Mouse (Mus musculus) liver, adult 2 months (tissue): ENCODE results near the gene Cpsf2. TPM values are rescaled to one million over a fixed set of nuclear protein-coding genes. Genes with fewer than 3 reads are reported as not detected.
A peak's percentile ranks its signal among the peaks of the same experiment; 100 is the strongest.

Experiments used
- DNase-seq: peaks from one replicate; pipeline ENCODE4 v3.0.0-alpha.2; 2011; ENCODE audit warnings: low read depth, low spot score; ENCODE audit errors: extremely low read depth
- H3K27ac ChIP-seq: fragments of 200-500 bp; replicated peaks from 2 replicates; pipeline ENCODE4 v1.5.1; 2012; ENCODE audit warnings: low read depth, mild to moderate bottlenecking, control low read depth, inconsistent platforms, low read length; ENCODE audit not compliant: insufficient read depth
- H3K27me3 ChIP-seq: fragments of 200-500 bp; 2 replicates; pipeline ENCODE4 v1.6.1; 2012; ENCODE audit warnings: mild to moderate bottlenecking, moderate library complexity, low read length, inconsistent platforms; ENCODE audit not compliant: control insufficient read depth, insufficient read depth
- H3K36me3 ChIP-seq: fragments of 200-500 bp; 2 replicates; pipeline ENCODE4 v1.6.1; 2012; ENCODE audit warnings: low read length, inconsistent platforms; ENCODE audit not compliant: control insufficient read depth, insufficient read depth
- H3K4me1 ChIP-seq: fragments of 200-500 bp; 2 replicates; pipeline ENCODE4 v1.6.1; 2011; ENCODE audit warnings: low read length; ENCODE audit not compliant: control insufficient read depth, insufficient read depth
- H3K4me3 ChIP-seq: fragments of 200-500 bp; 2 replicates; pipeline ENCODE4 v1.5.1; 2011; ENCODE audit warnings: low read depth, mild to moderate bottlenecking, control low read depth, low read length, moderate library complexity; ENCODE audit not compliant: insufficient read depth
- H3K79me2 ChIP-seq: fragments of 200-500 bp; 2 replicates; pipeline ENCODE4 v1.6.1; 2012; ENCODE audit warnings: inconsistent platforms, mild to moderate bottlenecking, low read length, moderate library complexity; ENCODE audit not compliant: control insufficient read depth, insufficient read depth
- H3K9ac ChIP-seq: fragments of 200-500 bp; 2 replicates; pipeline ENCODE4 v1.6.1; 2012; ENCODE audit warnings: low read depth, mild to moderate bottlenecking, control low read depth, inconsistent platforms, low read length
- CTCF ChIP-seq: fragments of 200-500 bp; IDR thresholded peaks from 2 replicates; pipeline ENCODE4 v1.5.1; 2011; ENCODE audit warnings: low read depth, low read length, control low read depth
- POLR2A ChIP-seq: fragments of 200-500 bp; IDR thresholded peaks from 2 replicates; pipeline ENCODE4 v1.6.1; 2011; ENCODE audit warnings: low read length, control low read depth; ENCODE audit not compliant: insufficient read depth; ENCODE audit errors: extremely low read depth
- WGBS: fragments of 180-500 bp; shearing (Covaris S2); methylation state at CpG from one replicate; pipeline ENCODE4 v1.1.7; 2018; 5-methylcytosine and 5-hydroxymethylcytosine counted together
- polyA plus RNA-seq: library from polyadenylated mRNA; depleted of rRNA; stranded (reverse); fragments of >200 nt; gene quantifications from 2 replicates; pipeline ENCODE4 v1.2.3, GENCODE M21; 2012
- total RNA-seq: library from RNA; depleted of rRNA; stranded (reverse); fragments of >200 nt; gene quantifications from 2 replicates; pipeline ENCODE4 v1.2.3, GENCODE M21; 2014

The Cpsf2 gene
- total and polyA plus RNA-seq, 2 experiments, result 2.7 to 9.2 TPM

- H3K4me1 ChIP-seq, result no peaks in the 10 kb centered on the region; the same call in 1 of the 2 replicates
- H3K79me2 ChIP-seq, result no peaks in the 10 kb centered on the region; the same call in 1 of the 2 replicates
- peaks cover 58% of the 10 kb centered on the region for H3K36me3 ChIP-seq
- H3K27me3 ChIP-seq, result no peaks in the 10 kb centered on the region
- 79% methylated on average over 3 of the region's 3 CpGs for WGBS
- TF ChIP-seq POLR2A (no peak), CTCF (no peak)
- no peak overlapping the region for H3K4me3 ChIP-seq
- no peak for DNase-seq
- no peak overlapping the region for H3K9ac ChIP-seq
- no peak overlapping the region for H3K27ac ChIP-seq
Observed at GRCm38 (mm10) chr12:101985110-101985509, 9.3 kb downstream of the Cpsf2 start.

GRCm38 (mm10) chr12:101987659-101988058, 11.9 kb downstream of the Cpsf2 start:
- H3K4me1 ChIP-seq, result no peaks in the 10 kb centered on the region
- WGBS, result 83% methylated on average over 6 of the region's 6 CpGs
- no peaks in the 10 kb centered on the region; the same call in 1 of the 2 replicates for H3K79me2 ChIP-seq
- no peak overlapping the region for H3K4me3 ChIP-seq
- TF ChIP-seq CTCF, result no peak
- TF ChIP-seq POLR2A, result no peak
- H3K9ac ChIP-seq, result no peak overlapping the region
- peaks cover 73% of the 10 kb centered on the region for H3K36me3 ChIP-seq
- no peak for DNase-seq
- H3K27me3 ChIP-seq, result no peaks in the 10 kb centered on the region
- H3K27ac ChIP-seq, result no peak overlapping the region

GRCm38 (mm10) chr12:101994576-101995467, 19.0 kb downstream of the Cpsf2 start:
- Histone ChIP-seq H3K9ac (no peak overlapping the region), H3K36me3 (peaks cover 60% of the 10 kb centered on the region), H3K4me1 (peaks cover 3% of the 10 kb centered on the region; the same call in 1 of the 2 replicates), H3K27ac (no peak overlapping the region), H3K27me3 (no peaks in the 10 kb centered on the region), H3K79me2 (no peaks in the 10 kb centered on the region), H3K4me3 (no peak overlapping the region)
- TF ChIP-seq POLR2A (no peak), CTCF (no peak)
- WGBS, result 74% methylated on average over 8 of the region's 8 CpGs
- DNase-seq, result peak; percentile 85

GRCm38 (mm10) chr12:101998929-101999328, 23.1 kb downstream of the Cpsf2 start:
- H3K36me3 ChIP-seq, result peaks cover 65% of the 10 kb centered on the region

GRCm38 (mm10) chr12:102000785-102001184, 25.0 kb downstream of the Cpsf2 start:
- TF ChIP-seq POLR2A (no peak), CTCF (no peak)
- 94% methylated on average over 11 of the region's 11 CpGs for WGBS
- no peak for DNase-seq
- no peaks in the 10 kb centered on the region for H3K4me1 ChIP-seq
- no peak overlapping the region for H3K4me3 ChIP-seq
- no peaks in the 10 kb centered on the region for H3K27me3 ChIP-seq
- no peak overlapping the region for H3K27ac ChIP-seq
- H3K36me3 ChIP-seq, result peaks cover 76% of the 10 kb centered on the region
- no peak overlapping the region for H3K9ac ChIP-seq
- no peaks in the 10 kb centered on the region for H3K79me2 ChIP-seq

More at GRCm38 (mm10) chr12:101998929-101999328, 23.1 kb downstream of the Cpsf2 start:
- Histone ChIP-seq H3K79me2 (no peaks in the 10 kb centered on the region), H3K9ac (no peak overlapping the region), H3K4me1 (peaks cover 3% of the 10 kb centered on the region; the same call in 1 of the 2 replicates), H3K27ac (no peak overlapping the region), H3K27me3 (no peaks in the 10 kb centered on the region), H3K4me3 (no peak overlapping the region)
- no peak for DNase-seq
- TF ChIP-seq POLR2A (no peak), CTCF (no peak)
- 94% methylated on average over 5 of the region's 5 CpGs for WGBS
